Mouse (Mus musculus): Measurements from ENCODE around the gene Fthl17d.
"Not testable (repeated sequence)": the region's sequence is repeated elsewhere in the genome, so short reads cannot be mapped to it uniquely, and the experiment has no call there.

Gene Fthl17d

GRCm38 (mm10) chrX:8986655-8987054 lies at the start of gene Fthl17d:
Fthl17d (minus strand) TSS chrX:8986755.
- not testable (repeated sequence) for DNase-seq (ENCODE audit: low read depth, low spot score)

GRCm38 (mm10) chrX:9033193-9033592 lies 46.6 kb upstream of the Fthl17d start, which contains the start of gene Fthl17e:
Fthl17e (plus strand) TSS chrX:9033493.
- DNase-seq (ENCODE audit: low read depth, low spot score), result not testable (repeated sequence)

- no peak for DNase-seq (ENCODE audit: low read depth, low spot score)
Measured at GRCm38 (mm10) chrX:9019481-9019880, 32.9 kb upstream of the Fthl17d start.

GRCm38 (mm10) chrX:9016079-9016478 lies 29.5 kb upstream of the Fthl17d start:
- no peak for DNase-seq (ENCODE audit: low read depth, low spot score)

GRCm38 (mm10) chrX:8976459-8976858 lies 10.1 kb downstream of the Fthl17d start, which contains the start of gene Fthl17c:
Fthl17c (minus strand) TSS chrX:8976559.
- DNase-seq (ENCODE audit: low read depth, low spot score), result not testable (repeated sequence)

GRCm38 (mm10) chrX:8964618-8965017 lies 21.9 kb downstream of the Fthl17d start:
- not testable (repeated sequence) for DNase-seq (ENCODE audit: low read depth, low spot score)

- DNase-seq (ENCODE audit: low read depth, low spot score), result not testable (repeated sequence)
Measured at GRCm38 (mm10) chrX:8962875-8963274, 23.7 kb downstream of the Fthl17d start, which contains the start of gene Fthl17b. Fthl17b (minus strand) TSS chrX:8962975.

GRCm38 (mm10) chrX:8948130-8948805 lies 38.3 kb downstream of the Fthl17d start:
- DNase-seq (ENCODE audit: low read depth, low spot score), result peak; percentile 64

- DNase-seq (ENCODE audit: low read depth, low spot score), result no peak
Measured at GRCm38 (mm10) chrX:8944041-8944440, 42.5 kb downstream of the Fthl17d start.

Measured in embryo, embryonic 11.5 days (tissue).